Mouse (Mus musculus): ENCODE results near the gene Nfkbiz. TPM values are rescaled to one million over a fixed set of nuclear protein-coding genes. Genes with fewer than 3 reads are reported as not detected.
"Not testable (repeated sequence)": the region's sequence is repeated elsewhere in the genome, so short reads cannot be mapped to it uniquely, and the experiment has no call there.

Nfkbiz gene
- polyA plus RNA-seq, 1 experiment from 2014 or later = 3.9 TPM

GRCm38 (mm10) chr16:55859421-55859820 is 20.7 kb upstream of the Nfkbiz start:
- DNase-seq (ENCODE audit: low spot score); ATAC-seq (replicated peaks; ENCODE audit: insufficient number of reproducible peaks, low FRiP score, low TSS enrichment, low read depth); H3K4me3 ChIP-seq (ENCODE audit: low read depth, low read length); H3K4me2 ChIP-seq (ENCODE audit: low read depth, low read length); H3K27ac ChIP-seq (replicated peaks; ENCODE audit: low read depth, low read length); H3K9me3 ChIP-seq (replicated peaks; ENCODE audit: control insufficient read depth, low read length); H3K9ac ChIP-seq (replicated peaks; ENCODE audit: low read length); H3K36me3 ChIP-seq (replicated peaks; ENCODE audit: control insufficient read depth, insufficient read depth, low read depth, low read length); H3K4me1 ChIP-seq (ENCODE audit: control insufficient read depth, insufficient read depth, low read length); H3K27me3 ChIP-seq (ENCODE audit: control insufficient read depth, insufficient read depth, low read length): not testable (repeated sequence)
- WGBS = 88% methylated on average over 4 of the region's 4 CpGs

- no peak overlapping the region for H3K27ac ChIP-seq (replicated peaks; ENCODE audit: low read depth, low read length)
- H3K36me3 ChIP-seq (replicated peaks; ENCODE audit: control insufficient read depth, insufficient read depth, low read depth, low read length) = no peaks in the 10 kb centered on the region
- no peaks in the 10 kb centered on the region for H3K9me3 ChIP-seq (replicated peaks; ENCODE audit: control insufficient read depth, low read length)
- no peak overlapping the region for H3K4me2 ChIP-seq (ENCODE audit: low read depth, low read length)
- peak; percentile 66 for DNase-seq (ENCODE audit: low spot score)
- 0 out of 2 replicates have a peak, but pooled peaks have one; percentile 56 for ATAC-seq (replicated peaks; ENCODE audit: insufficient number of reproducible peaks, low FRiP score, low TSS enrichment, low read depth)
- H3K4me1 ChIP-seq (ENCODE audit: control insufficient read depth, insufficient read depth, low read length) = no peaks in the 10 kb centered on the region
- H3K9ac ChIP-seq (replicated peaks; ENCODE audit: low read length) = no peak overlapping the region
- WGBS = 66% methylated on average over 6 of the region's 6 CpGs
- H3K4me3 ChIP-seq (ENCODE audit: low read depth, low read length) = no peak overlapping the region
- no peaks in the 10 kb centered on the region for H3K27me3 ChIP-seq (ENCODE audit: control insufficient read depth, insufficient read depth, low read length)
These were observed 19.8 kb upstream of the Nfkbiz start for GRCm38 (mm10) chr16:55858465-55858864.

DNA sequence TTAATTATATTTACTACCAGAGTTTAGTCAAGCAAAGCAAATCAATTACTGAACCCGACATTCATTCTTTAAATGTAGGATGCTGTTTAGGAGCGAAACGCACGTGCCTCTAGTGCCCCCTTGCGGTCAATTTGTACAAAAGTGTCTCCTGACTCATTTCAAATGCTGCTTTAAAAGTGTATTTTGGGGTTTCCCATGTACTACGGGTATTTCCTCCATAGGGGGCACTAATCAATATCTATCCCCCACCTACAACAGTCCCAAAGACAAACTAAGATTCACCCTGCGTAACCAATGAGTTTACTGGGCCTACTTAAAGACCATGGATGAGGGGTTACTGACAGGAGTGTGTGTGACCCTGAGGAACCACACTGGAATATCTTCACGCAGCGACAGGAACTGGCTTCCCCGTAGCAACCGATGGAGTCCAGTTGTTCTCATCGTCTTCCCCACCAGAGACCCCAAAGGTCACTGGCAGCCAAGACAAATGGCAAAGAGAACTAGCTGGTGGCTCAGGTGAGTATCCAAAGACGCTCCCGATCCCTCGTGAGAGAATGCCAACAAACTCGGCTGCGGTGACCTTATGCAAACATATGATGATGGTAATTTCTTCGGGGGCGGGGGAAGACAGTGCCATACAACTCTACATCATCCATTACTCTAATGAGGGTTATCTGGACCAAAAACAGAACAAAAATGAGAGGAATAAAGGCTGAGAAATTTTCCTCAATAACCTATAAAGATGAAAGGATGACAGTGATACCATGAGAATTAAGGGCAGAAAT is 14.4 kb upstream of the Nfkbiz start:
- Histone ChIP-seq H3K4me1 (ENCODE audit: control insufficient read depth, insufficient read depth, low read length) (no peaks in the 10 kb centered on the region), H3K27me3 (ENCODE audit: control insufficient read depth, insufficient read depth, low read length) (no peaks in the 10 kb centered on the region), H3K4me3 (ENCODE audit: low read depth, low read length) (no peak overlapping the region), H3K9ac (replicated peaks; ENCODE audit: low read length) (no peak overlapping the region), H3K27ac (replicated peaks; ENCODE audit: low read depth, low read length) (no peak overlapping the region), H3K4me2 (ENCODE audit: low read depth, low read length) (no peak overlapping the region), H3K9me3 (replicated peaks; ENCODE audit: control insufficient read depth, low read length) (no peaks in the 10 kb centered on the region), H3K36me3 (replicated peaks; ENCODE audit: control insufficient read depth, insufficient read depth, low read depth, low read length) (no peaks in the 10 kb centered on the region)
- WGBS = 55% methylated on average over 19 of the region's 19 CpGs
- ATAC-seq (replicated peaks; ENCODE audit: insufficient number of reproducible peaks, low FRiP score, low TSS enrichment, low read depth) = peak; percentile 47
- DNase-seq (ENCODE audit: low spot score) = peak; percentile 92

GRCm38 (mm10) chr16:55852515-55852914 is 13.8 kb upstream of the Nfkbiz start:
- Histone ChIP-seq H3K27ac (replicated peaks; ENCODE audit: low read depth, low read length) (no peak overlapping the region), H3K4me2 (ENCODE audit: low read depth, low read length) (no peak overlapping the region), H3K27me3 (ENCODE audit: control insufficient read depth, insufficient read depth, low read length) (no peaks in the 10 kb centered on the region), H3K4me3 (ENCODE audit: low read depth, low read length) (no peak overlapping the region), H3K9ac (replicated peaks; ENCODE audit: low read length) (no peak overlapping the region), H3K9me3 (replicated peaks; ENCODE audit: control insufficient read depth, low read length) (no peaks in the 10 kb centered on the region), H3K36me3 (replicated peaks; ENCODE audit: control insufficient read depth, insufficient read depth, low read depth, low read length) (no peaks in the 10 kb centered on the region), H3K4me1 (ENCODE audit: control insufficient read depth, insufficient read depth, low read length) (no peaks in the 10 kb centered on the region)
- ATAC-seq (replicated peaks; ENCODE audit: insufficient number of reproducible peaks, low FRiP score, low TSS enrichment, low read depth) (no peak; the same call in 1 of the 2 replicates), DNase-seq (ENCODE audit: low spot score) (no peak)
- WGBS = 36% methylated on average over 4 of the region's 4 CpGs

GRCm38 (mm10) chr16:55850485-55850884 is 11.8 kb upstream of the Nfkbiz start:
- DNase-seq (ENCODE audit: low spot score) (no peak), ATAC-seq (replicated peaks; ENCODE audit: insufficient number of reproducible peaks, low FRiP score, low TSS enrichment, low read depth) (no peak)
- H3K4me2 ChIP-seq (ENCODE audit: low read depth, low read length) = no peak overlapping the region
- no peak overlapping the region for H3K9ac ChIP-seq (replicated peaks; ENCODE audit: low read length)
- no peak overlapping the region for H3K4me3 ChIP-seq (ENCODE audit: low read depth, low read length)
- no peaks in the 10 kb centered on the region for H3K9me3 ChIP-seq (replicated peaks; ENCODE audit: control insufficient read depth, low read length)
- H3K27ac ChIP-seq (replicated peaks; ENCODE audit: low read depth, low read length) = no peak overlapping the region
- WGBS = 84% methylated on average over 3 of the region's 3 CpGs
- no peaks in the 10 kb centered on the region for H3K4me1 ChIP-seq (ENCODE audit: control insufficient read depth, insufficient read depth, low read length)
- H3K27me3 ChIP-seq (ENCODE audit: control insufficient read depth, insufficient read depth, low read length) = no peaks in the 10 kb centered on the region
- H3K36me3 ChIP-seq (replicated peaks; ENCODE audit: control insufficient read depth, insufficient read depth, low read depth, low read length) = no peaks in the 10 kb centered on the region

DNA sequence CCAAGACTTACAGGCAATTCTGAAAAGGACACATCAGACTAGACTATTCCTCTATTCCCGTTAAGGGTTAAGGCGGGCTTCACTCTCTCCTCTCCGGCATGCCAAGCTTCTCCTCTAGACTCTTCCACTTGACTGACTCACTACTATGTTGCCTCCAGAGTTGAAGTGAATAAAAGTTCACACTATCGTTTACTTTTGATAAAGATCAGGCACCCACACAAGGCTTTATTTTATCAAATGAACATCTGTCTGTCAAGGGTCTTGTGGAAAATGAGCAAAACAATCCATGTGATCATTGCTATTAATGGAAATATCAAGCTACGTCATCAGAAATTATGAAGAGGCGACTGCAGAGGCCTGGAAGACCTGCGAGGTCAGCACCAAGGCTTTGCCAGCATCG is 9.0 kb upstream of the Nfkbiz start:
- Histone ChIP-seq H3K27me3 (ENCODE audit: control insufficient read depth, insufficient read depth, low read length) (no peaks in the 10 kb centered on the region), H3K4me1 (ENCODE audit: control insufficient read depth, insufficient read depth, low read length) (no peaks in the 10 kb centered on the region), H3K27ac (replicated peaks; ENCODE audit: low read depth, low read length) (no peak overlapping the region), H3K4me2 (ENCODE audit: low read depth, low read length) (no peak overlapping the region), H3K9me3 (replicated peaks; ENCODE audit: control insufficient read depth, low read length) (no peaks in the 10 kb centered on the region), H3K9ac (replicated peaks; ENCODE audit: low read length) (no peak overlapping the region), H3K36me3 (replicated peaks; ENCODE audit: control insufficient read depth, insufficient read depth, low read depth, low read length) (0 out of 2 replicates have a peak, but pooled peaks cover 2% of the 10 kb centered on the region), H3K4me3 (ENCODE audit: low read depth, low read length) (no peak overlapping the region)
- DNase-seq (ENCODE audit: low spot score) = no peak
- 85% methylated on average over 8 of the region's 8 CpGs for WGBS
- ATAC-seq (replicated peaks; ENCODE audit: insufficient number of reproducible peaks, low FRiP score, low TSS enrichment, low read depth) = no peak

DNA sequence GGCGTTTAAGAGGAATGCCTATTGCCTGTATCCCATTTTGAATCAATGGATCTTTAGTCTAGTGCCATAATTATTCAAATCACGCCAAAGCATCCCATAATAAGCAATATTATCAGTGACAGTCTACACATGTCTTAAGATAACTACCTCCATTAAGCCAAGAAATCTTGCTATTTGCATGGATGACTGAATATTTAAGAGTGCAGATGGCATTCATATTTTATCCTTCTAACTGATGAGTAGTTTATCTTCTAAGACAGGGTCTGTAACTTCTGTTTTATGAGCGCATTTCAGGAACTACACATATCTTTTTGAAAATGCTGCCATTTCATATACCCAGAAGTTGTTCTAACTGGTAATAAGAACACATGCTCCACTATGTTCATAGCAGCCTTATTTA is 6.1 kb upstream of the Nfkbiz start:
- H3K4me1 ChIP-seq (ENCODE audit: control insufficient read depth, insufficient read depth, low read length) = no peaks in the 10 kb centered on the region
- H3K36me3 ChIP-seq (replicated peaks; ENCODE audit: control insufficient read depth, insufficient read depth, low read depth, low read length) = 0 out of 2 replicates have a peak, but pooled peaks cover 2% of the 10 kb centered on the region
- H3K9ac ChIP-seq (replicated peaks; ENCODE audit: low read length) = no peak overlapping the region
- no peak overlapping the region for H3K4me3 ChIP-seq (ENCODE audit: low read depth, low read length)
- H3K4me2 ChIP-seq (ENCODE audit: low read depth, low read length) = no peak overlapping the region
- 91% methylated on average over 3 of the region's 3 CpGs for WGBS
- no peaks in the 10 kb centered on the region for H3K9me3 ChIP-seq (replicated peaks; ENCODE audit: control insufficient read depth, low read length)
- H3K27ac ChIP-seq (replicated peaks; ENCODE audit: low read depth, low read length) = no peak overlapping the region
- ATAC-seq (replicated peaks; ENCODE audit: insufficient number of reproducible peaks, low FRiP score, low TSS enrichment, low read depth) = no peak
- H3K27me3 ChIP-seq (ENCODE audit: control insufficient read depth, insufficient read depth, low read length) = no peaks in the 10 kb centered on the region
- no peak for DNase-seq (ENCODE audit: low spot score)

DNA sequence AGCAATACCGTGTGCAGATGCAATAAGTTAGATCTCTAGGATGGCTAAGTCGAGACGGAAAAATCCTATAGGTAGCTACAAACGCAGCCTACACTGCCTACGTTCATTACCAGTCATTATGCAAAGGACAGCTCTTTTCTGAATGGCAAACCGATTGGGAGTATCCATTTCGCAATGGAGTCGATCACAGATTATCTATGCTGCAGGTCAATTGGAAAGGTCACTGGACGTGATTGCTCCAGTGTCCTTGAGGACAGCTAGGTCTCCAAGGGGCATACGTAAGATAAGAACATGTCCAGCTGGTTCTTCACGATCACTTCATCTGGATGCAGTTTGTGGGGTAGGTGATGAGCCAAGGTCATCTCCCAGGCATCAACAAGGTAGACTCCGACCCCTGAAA is 5.2 kb upstream of the Nfkbiz start:
- Histone ChIP-seq H3K4me2 (ENCODE audit: low read depth, low read length) (no peak overlapping the region), H3K9ac (replicated peaks; ENCODE audit: low read length) (no peak overlapping the region), H3K9me3 (replicated peaks; ENCODE audit: control insufficient read depth, low read length) (no peaks in the 10 kb centered on the region), H3K27ac (replicated peaks; ENCODE audit: low read depth, low read length) (no peak overlapping the region), H3K4me1 (ENCODE audit: control insufficient read depth, insufficient read depth, low read length) (no peaks in the 10 kb centered on the region), H3K27me3 (ENCODE audit: control insufficient read depth, insufficient read depth, low read length) (no peaks in the 10 kb centered on the region), H3K4me3 (ENCODE audit: low read depth, low read length) (no peak overlapping the region), H3K36me3 (replicated peaks; ENCODE audit: control insufficient read depth, insufficient read depth, low read depth, low read length) (0 out of 2 replicates have a peak, but pooled peaks cover 2% of the 10 kb centered on the region)
- ATAC-seq (replicated peaks; ENCODE audit: insufficient number of reproducible peaks, low FRiP score, low TSS enrichment, low read depth) = no peak
- no peak for DNase-seq (ENCODE audit: low spot score)
- WGBS = 91% methylated on average over 12 of the region's 12 CpGs

Measured in embryonic facial prominence, embryonic 11.5 days (tissue).